Mouse (Mus musculus): ENCODE data around the gene Akap2. TPM values are rescaled to one million over a fixed set of nuclear protein-coding genes. Genes with fewer than 3 reads are reported as not detected.

The Akap2 gene
- polyA plus RNA-seq, 1 experiment from 2014 or later, result 27.8 TPM

DNA sequence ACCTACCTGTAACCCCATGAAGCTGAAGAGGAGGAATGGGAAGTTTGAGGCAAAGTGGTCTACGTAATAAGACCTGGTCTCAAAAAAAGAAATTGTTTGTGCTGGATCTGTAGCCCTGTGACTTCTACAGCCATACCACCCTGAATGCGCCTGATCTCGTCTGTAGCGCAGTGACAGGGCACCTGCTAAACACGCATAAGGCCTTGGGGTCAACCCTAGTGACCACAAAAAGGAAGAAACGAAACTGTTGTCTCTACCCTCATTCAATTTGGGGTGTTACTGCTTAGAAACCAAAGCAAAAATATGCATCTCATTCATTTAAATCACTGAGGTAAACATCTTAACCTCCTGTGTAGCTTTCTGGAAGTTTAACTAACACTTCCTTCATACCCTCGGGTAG, 12.9 kb upstream of the Akap2 start:
- WGBS, result 93% methylated on average over 7 of the region's 7 CpGs
- H3K4me3 ChIP-seq (replicated peaks), result no peak overlapping the region
- H3K27me3 ChIP-seq, result no peaks in the 10 kb centered on the region
- no peak for ATAC-seq (replicated peaks; ENCODE audit: low FRiP score)
- no peaks in the 10 kb centered on the region for H3K9me3 ChIP-seq (replicated peaks)
- H3K4me1 ChIP-seq, result peaks cover 13% of the 10 kb centered on the region
- H3K36me3 ChIP-seq, result no peaks in the 10 kb centered on the region
- H3K27ac ChIP-seq, result peak overlapping the region; percentile 72
- no peak overlapping the region for H3K9ac ChIP-seq
- no peak overlapping the region for H3K4me2 ChIP-seq

DNA sequence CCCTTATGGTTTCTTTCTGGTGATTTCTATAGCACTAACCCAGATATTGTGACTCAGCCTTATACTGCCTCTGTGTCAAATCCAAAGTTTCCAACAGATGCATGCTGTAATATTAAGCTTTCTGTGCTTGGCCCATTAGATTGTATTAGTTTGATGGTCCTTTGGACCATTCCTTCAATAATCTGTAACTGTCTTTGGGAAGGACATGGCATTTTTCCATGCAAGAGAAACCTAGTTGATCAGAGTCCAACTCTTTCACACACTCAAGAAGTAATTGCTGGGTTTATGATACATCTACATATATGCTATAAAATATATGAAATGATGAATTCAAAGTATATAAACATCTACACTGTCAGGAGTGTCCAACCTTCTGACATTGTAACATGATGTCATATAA, 1.6 kb upstream of the Akap2 start:
- no peak overlapping the region for H3K9ac ChIP-seq
- no peak overlapping the region for H3K4me2 ChIP-seq
- no peaks in the 10 kb centered on the region for H3K27me3 ChIP-seq
- H3K4me1 ChIP-seq, result peaks cover 4% of the 10 kb centered on the region; the same call in 1 of the 2 replicates
- ATAC-seq (replicated peaks; ENCODE audit: low FRiP score), result no peak
- no peaks in the 10 kb centered on the region for H3K9me3 ChIP-seq (replicated peaks)
- no peak overlapping the region for H3K27ac ChIP-seq
- no peaks in the 10 kb centered on the region for H3K36me3 ChIP-seq
- H3K4me3 ChIP-seq (replicated peaks), result no peak overlapping the region

DNA sequence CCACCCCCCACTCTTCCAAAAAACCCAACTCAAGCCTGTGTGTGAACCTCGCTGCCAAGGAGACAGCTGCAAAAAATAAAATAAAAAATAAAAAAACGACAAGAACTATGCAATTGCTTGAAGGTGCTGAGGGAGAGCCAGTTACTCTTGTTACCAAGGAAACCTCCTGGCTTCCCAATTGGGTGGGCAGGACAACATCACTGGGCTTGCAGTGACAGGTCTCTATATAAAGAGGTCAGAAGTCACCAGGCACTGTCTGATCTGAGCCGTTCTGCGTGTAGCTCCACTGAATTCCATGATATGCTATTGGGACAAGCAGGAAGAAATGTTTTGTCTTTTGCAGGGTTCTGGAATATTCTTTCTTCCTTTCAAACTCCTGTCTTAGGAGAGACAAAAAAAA, 722 bp upstream of the Akap2 start:
- no peak overlapping the region for H3K27ac ChIP-seq
- H3K9ac ChIP-seq, result no peak overlapping the region
- peaks cover 6% of the 10 kb centered on the region; the same call in 1 of the 2 replicates for H3K4me1 ChIP-seq
- H3K9me3 ChIP-seq (replicated peaks), result no peaks in the 10 kb centered on the region
- no peaks in the 10 kb centered on the region for H3K27me3 ChIP-seq
- no peak for ATAC-seq (replicated peaks; ENCODE audit: low FRiP score)
- no peak overlapping the region for H3K4me2 ChIP-seq
- H3K36me3 ChIP-seq, result no peaks in the 10 kb centered on the region
- 50% methylated on average over 4 of the region's 4 CpGs for WGBS
- H3K4me3 ChIP-seq (replicated peaks), result no peak overlapping the region

DNA sequence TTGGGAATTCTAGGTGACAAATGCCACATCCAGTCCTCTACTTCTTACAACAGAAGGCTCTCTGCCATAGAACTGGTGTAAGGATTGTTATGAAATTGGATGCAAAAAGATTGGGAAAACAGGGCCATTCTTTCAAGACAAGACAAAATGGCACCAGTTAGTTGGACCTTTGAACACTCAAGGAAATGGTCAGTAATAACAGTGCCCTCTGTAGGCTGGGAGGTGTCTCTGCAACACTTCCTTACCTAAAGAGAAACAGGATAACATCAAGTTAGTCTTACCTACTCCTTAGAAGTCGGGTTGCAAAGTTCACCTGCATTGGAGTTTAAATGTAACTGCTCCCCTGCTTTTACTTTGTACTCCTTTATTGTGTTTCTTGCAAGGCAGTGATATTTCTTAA, 1.9 kb downstream of the Akap2 start:
- H3K9ac ChIP-seq, result no peak overlapping the region
- no peaks in the 10 kb centered on the region for H3K36me3 ChIP-seq
- H3K4me2 ChIP-seq, result no peak overlapping the region
- 83% methylated on average over 1 of the region's 1 CpGs for WGBS
- no peak overlapping the region for H3K27ac ChIP-seq
- no peaks in the 10 kb centered on the region for H3K9me3 ChIP-seq (replicated peaks)
- no peaks in the 10 kb centered on the region for H3K27me3 ChIP-seq
- peaks cover 6% of the 10 kb centered on the region; the same call in 1 of the 2 replicates for H3K4me1 ChIP-seq
- H3K4me3 ChIP-seq (replicated peaks), result no peak overlapping the region
- no peak for ATAC-seq (replicated peaks; ENCODE audit: low FRiP score)

DNA sequence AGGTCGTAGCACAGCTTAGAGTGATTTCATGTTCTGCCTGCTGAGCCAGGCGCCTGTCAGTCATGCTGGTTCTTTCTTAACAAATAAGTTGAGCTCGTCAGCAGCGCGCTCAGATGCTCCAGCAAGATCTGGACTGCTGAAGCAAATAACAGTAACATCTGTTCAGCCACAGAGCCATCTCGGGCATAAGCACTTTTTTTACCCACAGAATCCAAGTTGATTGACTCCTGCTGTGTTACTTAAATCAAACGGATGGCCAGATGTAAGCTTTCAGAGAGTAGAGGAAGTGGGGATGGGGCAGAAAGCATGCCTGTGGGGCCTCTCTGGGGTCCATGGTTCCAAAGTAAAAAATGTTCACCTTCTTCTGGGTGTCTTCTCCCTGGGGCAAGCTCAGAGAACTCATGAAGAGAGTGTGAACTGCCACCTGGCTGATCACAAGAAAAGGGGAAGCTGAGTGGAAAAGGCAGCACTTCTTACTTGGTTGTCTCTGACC, 3.5 kb downstream of the Akap2 start:
- ATAC-seq (replicated peaks; ENCODE audit: low FRiP score), result no peak
- no peaks in the 10 kb centered on the region for H3K9me3 ChIP-seq (replicated peaks)
- H3K9ac ChIP-seq, result no peak overlapping the region
- H3K27me3 ChIP-seq, result no peaks in the 10 kb centered on the region
- 42% methylated on average over 7 of the region's 7 CpGs for WGBS
- peaks cover 6% of the 10 kb centered on the region; the same call in 1 of the 2 replicates for H3K4me1 ChIP-seq
- no peaks in the 10 kb centered on the region for H3K36me3 ChIP-seq
- H3K4me3 ChIP-seq (replicated peaks), result no peak overlapping the region
- H3K27ac ChIP-seq, result no peak overlapping the region
- no peak overlapping the region for H3K4me2 ChIP-seq

DNA sequence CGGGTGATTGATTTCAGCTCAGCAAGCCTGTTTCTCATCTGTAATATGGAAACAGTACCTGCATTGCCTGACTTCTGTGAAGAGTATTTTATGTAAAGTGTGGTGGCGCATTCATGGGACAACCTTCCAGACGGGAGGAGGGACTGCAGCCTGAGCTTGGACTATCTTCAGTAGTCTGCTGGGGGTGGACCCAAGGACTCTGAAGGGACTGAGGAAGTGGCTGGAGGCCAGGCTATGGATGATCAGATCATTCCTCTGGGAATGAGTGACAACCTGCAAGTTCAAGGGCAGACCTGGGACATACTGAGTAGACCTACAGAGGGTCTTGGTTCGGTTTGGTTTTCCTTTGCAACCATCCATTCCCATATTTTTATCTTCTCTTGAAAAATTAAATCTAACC, 4.8 kb downstream of the Akap2 start:
- H3K4me3 ChIP-seq (replicated peaks), result no peak overlapping the region
- H3K27ac ChIP-seq, result no peak overlapping the region
- ATAC-seq (replicated peaks; ENCODE audit: low FRiP score), result no peak
- 79% methylated on average over 4 of the region's 4 CpGs for WGBS
- H3K9me3 ChIP-seq (replicated peaks), result no peaks in the 10 kb centered on the region
- H3K4me2 ChIP-seq, result no peak overlapping the region
- H3K27me3 ChIP-seq, result no peaks in the 10 kb centered on the region
- H3K36me3 ChIP-seq, result no peaks in the 10 kb centered on the region
- H3K9ac ChIP-seq, result no peak overlapping the region
- peaks cover 6% of the 10 kb centered on the region; the same call in 1 of the 2 replicates for H3K4me1 ChIP-seq

GRCm38 (mm10) chr4:57723659-57724058, 6.2 kb downstream of the Akap2 start:
- Histone ChIP-seq H3K4me2 (no peak overlapping the region), H3K27ac (no peak overlapping the region), H3K4me3 (replicated peaks) (no peak overlapping the region), H3K36me3 (no peaks in the 10 kb centered on the region), H3K27me3 (no peaks in the 10 kb centered on the region), H3K9me3 (replicated peaks) (no peaks in the 10 kb centered on the region), H3K9ac (no peak overlapping the region), H3K4me1 (peaks cover 6% of the 10 kb centered on the region; the same call in 1 of the 2 replicates)
- no peak for ATAC-seq (replicated peaks; ENCODE audit: low FRiP score)
- 48% methylated on average over 2 of the region's 2 CpGs for WGBS

DNA sequence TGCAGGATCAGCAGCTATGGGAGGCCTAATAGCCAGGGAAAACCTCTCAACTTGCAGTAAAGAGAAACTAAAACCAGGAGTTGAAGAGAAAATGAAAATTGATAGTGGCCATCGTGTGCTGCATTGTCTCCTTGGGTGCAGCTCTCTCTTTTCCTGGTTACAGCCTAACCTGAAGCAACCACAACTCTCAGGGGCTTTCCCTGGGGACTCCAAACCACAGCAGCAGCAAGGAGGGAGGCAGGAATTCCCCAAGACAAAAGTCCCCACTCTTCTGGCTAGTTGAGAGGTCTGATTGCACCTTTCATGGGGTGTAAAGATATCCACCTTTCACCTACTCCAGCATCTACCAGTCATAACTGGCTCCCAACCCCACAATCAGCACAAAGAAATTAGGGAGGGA, 8.1 kb downstream of the Akap2 start:
- no peak overlapping the region for H3K27ac ChIP-seq
- no peak overlapping the region for H3K4me2 ChIP-seq
- H3K27me3 ChIP-seq, result no peaks in the 10 kb centered on the region
- H3K4me3 ChIP-seq (replicated peaks), result no peak overlapping the region
- no peak for ATAC-seq (replicated peaks; ENCODE audit: low FRiP score)
- H3K4me1 ChIP-seq, result peaks cover 5% of the 10 kb centered on the region; the same call in 1 of the 2 replicates
- no peak overlapping the region for H3K9ac ChIP-seq
- 58% methylated on average over 1 of the region's 1 CpGs for whole genome bisulfite sequencing
- H3K36me3 ChIP-seq, result no peaks in the 10 kb centered on the region
- H3K9me3 ChIP-seq (replicated peaks), result no peaks in the 10 kb centered on the region

DNA sequence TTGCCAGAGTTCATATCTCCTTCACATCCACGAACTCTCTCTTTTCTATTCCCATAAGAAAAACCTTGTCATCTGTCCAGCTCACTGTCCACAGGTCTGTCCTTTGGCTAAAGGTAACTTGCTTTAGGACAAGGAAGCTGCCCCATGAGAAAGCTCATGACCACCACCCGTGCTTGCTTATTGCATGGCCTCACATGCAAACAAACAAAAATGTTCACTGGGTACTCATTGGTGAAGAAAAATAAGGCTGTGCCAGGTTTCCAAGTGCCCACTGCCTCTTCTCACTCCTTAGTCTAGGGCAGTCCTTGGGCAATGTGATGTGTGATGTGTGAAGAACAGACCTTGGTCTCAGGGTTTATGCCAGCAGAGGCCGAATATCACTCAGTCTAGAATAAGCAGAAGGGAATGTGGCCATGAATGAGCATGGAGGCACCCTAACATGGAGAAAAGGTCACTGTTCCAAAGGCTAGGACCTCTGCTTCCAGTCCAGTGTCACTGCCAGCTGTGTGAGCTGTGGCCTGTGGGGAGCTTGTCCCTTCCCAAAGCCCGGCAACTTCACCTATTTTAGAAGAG, 11.2 kb downstream of the Akap2 start:
- no peak overlapping the region for H3K4me3 ChIP-seq (replicated peaks)
- no peak overlapping the region for H3K27ac ChIP-seq
- ATAC-seq (replicated peaks; ENCODE audit: low FRiP score), result no peak
- no peak overlapping the region for H3K9ac ChIP-seq
- no peaks in the 10 kb centered on the region for H3K36me3 ChIP-seq
- H3K9me3 ChIP-seq (replicated peaks), result no peaks in the 10 kb centered on the region
- 85% methylated on average over 4 of the region's 4 CpGs for WGBS
- no peaks in the 10 kb centered on the region for H3K4me1 ChIP-seq
- H3K4me2 ChIP-seq, result no peak overlapping the region
- no peaks in the 10 kb centered on the region for H3K27me3 ChIP-seq

- H3K36me3 ChIP-seq, result no peaks in the 10 kb centered on the region
- no peak overlapping the region for H3K4me3 ChIP-seq (replicated peaks)
- 92% methylated on average over 6 of the region's 6 CpGs for WGBS
- no peak overlapping the region for H3K27ac ChIP-seq
- H3K9me3 ChIP-seq (replicated peaks), result no peaks in the 10 kb centered on the region
- H3K4me2 ChIP-seq, result no peak overlapping the region
- no peaks in the 10 kb centered on the region for H3K4me1 ChIP-seq
- H3K9ac ChIP-seq, result no peak overlapping the region
- no peaks in the 10 kb centered on the region for H3K27me3 ChIP-seq
- ATAC-seq (replicated peaks; ENCODE audit: low FRiP score), result no peak
Measured at GRCm38 (mm10) chr4:57730047-57730446, 12.6 kb downstream of the Akap2 start.

DNA sequence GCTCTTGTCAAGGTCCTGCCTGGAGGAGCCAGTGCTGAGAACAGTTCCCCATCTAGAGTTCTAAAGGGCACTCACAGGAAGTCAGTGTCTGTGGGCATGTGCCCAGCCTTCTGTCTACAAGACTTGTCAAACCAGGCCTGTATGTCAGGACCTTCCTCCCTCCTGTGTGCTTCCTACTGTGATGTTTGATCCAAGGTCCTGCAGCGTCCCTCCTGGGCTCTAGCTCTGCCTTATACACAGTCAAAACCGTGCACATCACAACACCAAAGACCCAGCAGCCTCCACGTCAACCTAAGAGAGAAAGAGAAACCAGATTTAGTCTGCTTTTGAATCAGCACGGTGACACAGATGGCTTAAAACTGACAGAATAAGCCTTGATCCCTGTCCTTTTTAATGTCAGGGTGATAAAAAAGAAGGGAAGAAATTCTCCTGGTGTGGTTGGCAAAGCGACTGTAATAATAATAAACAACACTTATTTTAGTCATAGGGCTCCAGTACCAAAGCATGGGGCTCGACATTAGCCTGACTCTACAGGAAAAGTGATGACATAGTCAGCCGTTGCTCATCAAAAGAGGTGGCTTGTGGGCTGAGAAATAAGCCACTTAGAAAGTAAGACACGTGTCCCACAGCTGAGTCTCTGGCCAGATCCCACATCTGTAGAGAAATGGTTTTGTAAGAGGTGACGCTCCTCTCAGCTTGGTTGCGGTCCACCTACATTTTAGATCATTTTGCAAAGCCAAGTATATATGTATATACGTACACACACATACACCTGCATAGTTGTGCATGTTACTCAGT, 13.5 kb downstream of the Akap2 start:
- no peaks in the 10 kb centered on the region for H3K36me3 ChIP-seq
- H3K27ac ChIP-seq, result no peak overlapping the region
- H3K27me3 ChIP-seq, result no peaks in the 10 kb centered on the region
- WGBS, result 81% methylated on average over 11 of the region's 11 CpGs
- ATAC-seq (replicated peaks; ENCODE audit: low FRiP score), result no peak
- no peak overlapping the region for H3K4me2 ChIP-seq
- H3K4me1 ChIP-seq, result no peaks in the 10 kb centered on the region
- no peaks in the 10 kb centered on the region for H3K9me3 ChIP-seq (replicated peaks)
- H3K9ac ChIP-seq, result no peak overlapping the region
- H3K4me3 ChIP-seq (replicated peaks), result no peak overlapping the region

DNA sequence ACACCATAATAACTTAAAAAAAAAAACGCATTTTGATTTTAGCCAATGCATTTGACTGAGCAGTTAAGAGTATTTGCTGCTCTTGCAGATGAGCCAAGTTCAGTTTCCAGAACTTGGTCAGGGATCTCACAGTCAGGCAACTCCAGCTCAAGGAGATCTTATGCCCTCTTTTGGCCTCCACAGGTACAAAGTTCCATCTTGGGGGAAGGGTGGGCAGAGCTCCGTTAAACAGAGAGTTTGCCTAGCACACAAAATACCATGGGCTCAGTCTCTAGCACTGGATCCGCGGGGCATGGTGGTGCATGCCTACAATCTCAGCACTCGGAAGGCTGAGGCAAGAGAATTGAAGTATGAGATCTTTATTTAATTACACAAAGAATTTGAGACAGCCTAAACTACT, 14.9 kb downstream of the Akap2 start:
- no peak overlapping the region for H3K4me3 ChIP-seq (replicated peaks)
- no peaks in the 10 kb centered on the region for H3K36me3 ChIP-seq
- no peak overlapping the region for H3K27ac ChIP-seq
- H3K4me1 ChIP-seq, result no peaks in the 10 kb centered on the region
- no peaks in the 10 kb centered on the region for H3K27me3 ChIP-seq
- no peak for ATAC-seq (replicated peaks; ENCODE audit: low FRiP score)
- H3K4me2 ChIP-seq, result no peak overlapping the region
- H3K9me3 ChIP-seq (replicated peaks), result no peaks in the 10 kb centered on the region
- H3K9ac ChIP-seq, result no peak overlapping the region
- 82% methylated on average over 5 of the region's 5 CpGs for WGBS

Data from kidney, embryonic 15.5 days (tissue).